Mouse (Mus musculus) forebrain, embryonic 14.5 days (tissue): ENCODE results near the gene Fbxo6. TPM values are rescaled to one million over a fixed set of nuclear protein-coding genes. Genes with fewer than 3 reads are reported as not detected.
"Not testable (repeated sequence)": the region's sequence is repeated elsewhere in the genome, so short reads cannot be mapped to it uniquely, and the experiment has no call there.

Experiments used
- ATAC-seq: fragments of 200-750 bp; cut with Nextera tagmentation; 2 replicates; pipeline ENCODE4 v1.8.0; 2017; ENCODE audit warnings: mild to moderate bottlenecking, moderate library complexity
- DNase-seq: peaks from one replicate; pipeline ENCODE4 v3.0.0-alpha.2; 2015; ENCODE audit warnings: low spot score
- H3K27ac ChIP-seq: fragments of 300-500 bp; sonication (generic); 2 replicates; pipeline ENCODE4 v1.5.1; 2014; ENCODE audit warnings: low read depth, mild to moderate bottlenecking, control low read depth, low read length, moderate library complexity
- H3K27me3 ChIP-seq: fragments of 300-500 bp; sonication (generic); replicated peaks from 2 replicates; pipeline ENCODE4 v1.6.1; 2014; ENCODE audit warnings: low read length, control low read depth, mixed read lengths; ENCODE audit not compliant: control insufficient read depth, insufficient read depth
- H3K36me3 ChIP-seq: fragments of 300-500 bp; sonication (generic); 2 replicates; pipeline ENCODE4 v1.6.1; 2014; ENCODE audit warnings: low read length, control low read depth; ENCODE audit not compliant: control insufficient read depth, insufficient read depth
- H3K4me1 ChIP-seq: fragments of 300-500 bp; sonication (generic); 2 replicates; pipeline ENCODE4 v1.6.1; 2014; ENCODE audit warnings: antibody characterized with exemption, low read length, control low read depth; ENCODE audit not compliant: control insufficient read depth, insufficient read depth
- H3K4me2 ChIP-seq: fragments of 300-500 bp; sonication (generic); 2 replicates; pipeline ENCODE4 v1.6.1; 2014; ENCODE audit warnings: mild to moderate bottlenecking, control low read depth, low read length
- H3K4me3 ChIP-seq: fragments of 300-500 bp; sonication (generic); 2 replicates; pipeline ENCODE4 v1.5.1; 2014; ENCODE audit warnings: low read depth, low read length, control low read depth
- H3K9ac ChIP-seq: fragments of 300-500 bp; sonication (generic); 2 replicates; pipeline ENCODE4 v1.6.1; 2014; ENCODE audit warnings: mild to moderate bottlenecking, low read length, control low read depth, moderate library complexity
- H3K9me3 ChIP-seq: fragments of 300-500 bp; sonication (generic); replicated peaks from 2 replicates; pipeline ENCODE4 v1.6.1; 2016; ENCODE audit warnings: low read length, control low read depth, mixed read lengths; ENCODE audit not compliant: control insufficient read depth
- WGBS: fragments of 180-500 bp; shearing (Covaris S2); extraction: QIAGEN DNeasy Blood & Tissue Kit; methylation state at CpG from one replicate; pipeline ENCODE4 v1.1.7; 2014; 5-methylcytosine and 5-hydroxymethylcytosine counted together
- polyA plus RNA-seq: library from polyadenylated mRNA; unstranded; fragments of >200 nt; fragmentation: Nextera tagmentation; extraction: Ambion mirVana; gene quantifications from 2 replicates; pipeline ENCODE4 v1.2.1, GENCODE M21; 2014

Gene Fbxo6
- polyA plus RNA-seq = 19.0 and 20.6 TPM in 2 replicates

DNA sequence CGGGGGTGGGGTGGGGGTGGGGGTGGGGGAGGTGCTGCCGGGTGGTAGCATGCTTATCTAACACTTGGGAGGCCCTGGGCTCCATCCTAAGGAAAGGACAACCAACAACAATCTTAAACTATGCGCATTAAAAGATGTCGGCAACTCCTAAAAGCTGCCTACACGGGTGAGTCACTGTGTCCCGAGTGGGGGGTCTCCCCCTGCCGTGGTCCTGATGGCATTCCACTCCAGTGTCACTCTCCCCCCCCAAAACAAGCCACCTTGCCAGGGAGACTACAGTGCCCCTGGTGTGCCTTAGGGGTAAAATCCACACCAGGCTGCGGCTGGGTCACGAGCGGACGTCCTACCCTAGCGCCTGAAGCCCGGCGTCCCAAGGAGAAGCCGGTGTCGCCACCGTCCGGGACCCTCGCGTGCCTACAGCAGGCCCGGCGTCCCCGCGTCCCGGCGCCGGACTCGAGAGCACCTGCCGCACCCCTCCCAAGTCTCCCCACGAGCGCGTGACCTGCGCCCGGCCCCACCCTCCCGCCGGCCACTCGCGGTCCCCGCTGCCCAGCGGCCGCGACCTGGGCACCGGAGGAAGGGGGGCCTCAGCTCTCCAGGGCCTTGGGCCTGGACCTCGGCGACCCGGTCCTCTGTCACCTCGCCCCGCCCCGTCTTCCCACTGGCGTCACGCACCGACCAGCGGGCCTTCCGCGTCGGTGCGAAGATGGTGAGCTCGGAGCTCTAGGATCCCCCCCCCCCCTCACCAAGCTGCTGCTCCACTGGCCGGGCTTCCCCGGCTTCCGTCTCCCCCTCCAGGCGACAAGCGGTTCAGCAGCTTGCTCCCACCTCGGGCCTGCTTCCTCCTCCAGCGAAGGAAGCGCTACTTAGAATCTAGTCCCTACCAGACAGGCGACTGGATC lies at the start of gene Fbxo6:
TSS of gene Fbxo6 (minus strand) at position 874 of the 902 bp plus-strand sequence.
- Histone ChIP-seq H3K27me3 (no peaks in the 10 kb centered on the region), H3K4me1 (peaks cover 4% of the 10 kb centered on the region; the same call in 1 of the 2 replicates), H3K27ac (peak within 1 kb of the TSS; percentile 90), H3K9me3 (no peaks in the 10 kb centered on the region), H3K36me3 (peaks cover 63% of the 10 kb centered on the region), H3K9ac (peak within 1 kb of the TSS; percentile 80), H3K4me2 (peak within 1 kb of the TSS; percentile 98), H3K4me3 (peak within 1 kb of the TSS; percentile 56)
- DNase-seq (peak; percentile 93), ATAC-seq (peak; percentile 92)
- 1% methylated on average over 51 of the region's 67 CpGs for WGBS

DNA sequence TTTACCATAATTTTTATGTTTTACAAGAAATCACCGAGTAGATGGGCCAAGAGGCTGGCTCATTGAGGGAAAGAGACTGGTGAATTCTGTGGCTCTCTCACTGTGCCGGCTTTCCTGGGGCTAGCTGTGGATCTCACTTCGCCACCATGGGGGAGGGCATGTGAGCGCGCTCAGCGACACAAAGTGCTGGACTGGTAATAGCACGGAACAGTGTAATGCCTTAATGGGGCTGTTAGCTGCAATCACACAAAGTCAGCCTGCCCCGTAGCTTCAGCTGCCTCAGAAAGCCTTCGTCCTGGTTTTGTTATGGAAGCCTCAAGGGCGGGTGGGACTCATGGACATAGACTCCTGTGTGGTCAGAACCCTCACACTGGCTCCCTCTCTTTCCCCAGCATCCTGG lies 46.8 kb upstream of the Fbxo6 start:
- DNase-seq = no peak
- no peak overlapping the region for H3K4me2 ChIP-seq
- H3K36me3 ChIP-seq = no peaks in the 10 kb centered on the region
- H3K27ac ChIP-seq = no peak overlapping the region
- H3K9me3 ChIP-seq = no peaks in the 10 kb centered on the region
- no peaks in the 10 kb centered on the region for H3K4me1 ChIP-seq
- no peak overlapping the region for H3K4me3 ChIP-seq
- 35% methylated on average over 10 of the region's 10 CpGs for WGBS
- no peak for ATAC-seq
- 0 out of 2 replicates have a peak overlapping the region, but pooled peaks have one; percentile 8 for H3K9ac ChIP-seq
- H3K27me3 ChIP-seq = no peaks in the 10 kb centered on the region

- H3K4me3 ChIP-seq = no peak overlapping the region
- no peak overlapping the region for H3K4me2 ChIP-seq
- no peaks in the 10 kb centered on the region for H3K27me3 ChIP-seq
- ATAC-seq (no peak), DNase-seq (no peak)
- H3K36me3 ChIP-seq = no peaks in the 10 kb centered on the region
- no peaks in the 10 kb centered on the region for H3K9me3 ChIP-seq
- no peak overlapping the region for H3K9ac ChIP-seq
- no peak overlapping the region for H3K27ac ChIP-seq
- no peaks in the 10 kb centered on the region for H3K4me1 ChIP-seq
Measured at GRCm38 (mm10) chr4:148194400-148194799, 42.5 kb upstream of the Fbxo6 start.

DNA sequence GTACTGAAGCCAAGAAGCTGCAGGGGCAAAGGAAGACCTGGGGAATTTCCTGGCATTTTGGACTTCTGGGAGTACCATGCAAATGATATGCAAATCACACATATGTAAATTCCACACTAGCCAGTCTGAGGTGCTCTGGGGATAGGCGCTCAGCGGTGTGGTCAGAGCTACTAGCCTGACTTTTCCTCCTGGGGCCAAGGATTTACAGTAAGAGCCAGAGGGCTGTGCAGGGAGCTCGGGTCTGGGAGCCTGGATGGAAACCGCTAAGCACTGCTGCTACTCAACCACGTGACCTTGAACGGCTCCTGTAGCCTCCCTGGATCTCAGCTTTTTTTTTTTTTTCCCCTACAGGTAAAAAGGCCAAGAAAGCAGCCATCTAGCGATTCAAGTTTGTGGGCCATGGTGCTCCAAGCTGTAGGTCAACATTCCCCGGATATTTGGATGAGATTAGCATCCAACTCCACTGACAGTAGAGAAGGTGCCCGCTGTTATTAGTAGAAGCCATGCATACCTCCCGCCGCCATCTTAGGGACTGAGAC lies 40.8 kb upstream of the Fbxo6 start:
- no peak overlapping the region for H3K4me2 ChIP-seq
- H3K9me3 ChIP-seq = no peaks in the 10 kb centered on the region
- H3K9ac ChIP-seq = no peak overlapping the region
- 34% methylated on average over 11 of the region's 11 CpGs for WGBS
- no peaks in the 10 kb centered on the region for H3K4me1 ChIP-seq
- H3K27ac ChIP-seq = no peak overlapping the region
- no peaks in the 10 kb centered on the region for H3K27me3 ChIP-seq
- ATAC-seq (no peak), DNase-seq (no peak)
- H3K36me3 ChIP-seq = no peaks in the 10 kb centered on the region
- H3K4me3 ChIP-seq = no peak overlapping the region

DNA sequence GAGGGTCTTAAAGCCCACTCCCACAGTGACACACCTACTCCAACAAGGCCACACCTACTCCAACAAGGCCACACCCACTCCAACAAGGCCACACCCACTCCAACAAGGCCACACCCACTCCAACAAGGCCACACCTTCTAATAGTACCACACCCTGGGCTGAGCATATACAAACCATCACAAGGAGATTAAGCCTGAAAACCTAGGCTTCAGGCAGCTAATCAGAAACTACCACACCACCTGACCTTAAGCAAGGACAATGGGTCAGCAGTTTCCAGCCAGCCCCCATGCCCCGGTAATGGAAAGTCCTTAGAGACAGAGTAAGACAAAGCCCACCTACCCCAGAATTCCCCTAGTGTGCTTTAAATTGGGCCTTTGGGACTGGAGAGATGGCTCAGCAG lies 36.8 kb upstream of the Fbxo6 start:
- not testable (repeated sequence) for H3K9ac ChIP-seq
- WGBS = 72% methylated on average over 1 of the region's 1 CpGs

GRCm38 (mm10) chr4:148185819-148186218 lies 33.9 kb upstream of the Fbxo6 start:
- Histone ChIP-seq H3K4me1 (no peaks in the 10 kb centered on the region; the same call in 1 of the 2 replicates), H3K36me3 (no peaks in the 10 kb centered on the region), H3K4me3 (no peak overlapping the region), H3K9me3 (no peaks in the 10 kb centered on the region), H3K4me2 (no peak overlapping the region), H3K9ac (no peak overlapping the region), H3K27me3 (no peaks in the 10 kb centered on the region), H3K27ac (no peak overlapping the region)
- 70% methylated on average over 4 of the region's 4 CpGs for WGBS
- ATAC-seq = no peak
- DNase-seq = no peak

More for the DNA sequence above, 36.8 kb upstream of the Fbxo6 start:
- H3K4me2 ChIP-seq, H3K4me1 ChIP-seq, H3K36me3 ChIP-seq, H3K4me3 ChIP-seq, ATAC-seq, H3K9me3 ChIP-seq, H3K27me3 ChIP-seq, H3K27ac ChIP-seq, DNase-seq: not testable (repeated sequence)

DNA sequence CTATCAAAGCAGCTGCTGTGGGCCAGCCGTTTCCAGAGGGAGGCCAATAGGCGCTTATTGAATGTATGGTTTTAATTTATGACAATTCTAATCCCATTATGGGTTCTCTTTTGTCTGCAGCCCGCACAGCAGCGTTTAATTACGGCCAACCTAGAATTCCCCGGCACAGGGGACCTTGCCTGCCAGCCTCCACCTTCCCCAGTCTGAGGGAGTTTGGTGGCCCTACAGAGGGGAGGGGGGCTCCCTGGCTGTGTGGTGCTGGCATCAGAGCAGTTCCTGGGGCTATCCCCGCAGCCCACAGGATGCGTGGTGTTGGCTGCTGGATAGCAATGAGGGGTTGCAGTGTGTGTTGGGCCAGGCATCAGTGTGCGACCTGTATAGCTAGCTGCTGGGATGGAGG lies 32.6 kb upstream of the Fbxo6 start:
- no peak for ATAC-seq
- DNase-seq = no peak
- Histone ChIP-seq H3K4me1 (no peaks in the 10 kb centered on the region; the same call in 1 of the 2 replicates), H3K4me2 (no peak overlapping the region), H3K36me3 (no peaks in the 10 kb centered on the region), H3K27ac (no peak overlapping the region), H3K4me3 (no peak overlapping the region), H3K27me3 (no peaks in the 10 kb centered on the region), H3K9ac (no peak overlapping the region), H3K9me3 (no peaks in the 10 kb centered on the region)
- 18% methylated on average over 9 of the region's 9 CpGs for WGBS

- Histone ChIP-seq H3K9me3 (no peaks in the 10 kb centered on the region), H3K4me1 (no peaks in the 10 kb centered on the region; the same call in 1 of the 2 replicates), H3K36me3 (no peaks in the 10 kb centered on the region), H3K27me3 (peaks cover 8% of the 10 kb centered on the region; the same call in 1 of the 2 replicates), H3K4me3 (no peak overlapping the region), H3K4me2 (no peak overlapping the region), H3K9ac (no peak overlapping the region), H3K27ac (no peak overlapping the region)
- DNase-seq = peak; percentile 68
- ATAC-seq = peak; percentile 60
- 19% methylated on average over 8 of the region's 8 CpGs for WGBS
Measured at GRCm38 (mm10) chr4:148182363-148182762, 30.4 kb upstream of the Fbxo6 start.

DNA sequence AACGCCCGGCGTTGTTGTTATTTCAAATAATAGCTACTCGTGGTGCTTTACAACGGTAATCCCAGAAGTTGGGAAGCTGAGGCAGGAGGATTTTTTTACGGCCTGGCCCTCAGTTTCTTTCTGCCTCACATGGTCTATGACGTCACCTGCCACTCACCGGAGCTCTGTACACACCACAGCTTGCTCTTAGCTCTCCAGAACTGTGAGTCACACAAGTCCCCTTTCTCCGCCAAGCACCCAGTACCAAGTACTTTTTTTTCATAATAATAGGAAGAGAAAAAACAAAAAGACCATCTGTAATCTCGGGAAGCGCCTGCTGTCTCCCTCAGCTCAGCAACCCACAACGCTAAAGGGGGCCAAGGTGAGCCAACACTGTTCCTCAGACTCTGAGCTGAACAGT lies 29.5 kb upstream of the Fbxo6 start:
- Histone ChIP-seq H3K4me2 (no peak overlapping the region), H3K27ac (no peak overlapping the region), H3K9me3 (no peaks in the 10 kb centered on the region), H3K9ac (no peak overlapping the region), H3K4me1 (no peaks in the 10 kb centered on the region; the same call in 1 of the 2 replicates), H3K27me3 (peaks cover 13% of the 10 kb centered on the region), H3K4me3 (no peak overlapping the region), H3K36me3 (no peaks in the 10 kb centered on the region)
- DNase-seq = no peak
- 83% methylated on average over 12 of the region's 12 CpGs for WGBS
- ATAC-seq = no peak
